Mouse (Mus musculus) forebrain, embryonic 16.5 days (tissue): ENCODE data around the gene Jmjd8. TPM values are rescaled to one million over a fixed set of nuclear protein-coding genes. Genes with fewer than 3 reads are reported as not detected.
A peak's percentile ranks its signal among the peaks of the same experiment; 100 is the strongest.

Experiments used
- ATAC-seq: fragments of 200-750 bp; cut with Nextera tagmentation; 2 replicates; pipeline ENCODE4 v1.8.0; 2017; ENCODE audit warnings: mild to moderate bottlenecking, moderate library complexity
- H3K27ac ChIP-seq: fragments of 300-500 bp; sonication (generic); 2 replicates; pipeline ENCODE4 v1.5.1; 2014; ENCODE audit warnings: low read length, control low read depth
- H3K27me3 ChIP-seq: fragments of 300-500 bp; sonication (generic); replicated peaks from 2 replicates; pipeline ENCODE4 v1.6.1; 2014; ENCODE audit warnings: low read length; ENCODE audit not compliant: control insufficient read depth, insufficient read depth
- H3K36me3 ChIP-seq: fragments of 300-500 bp; sonication (generic); 2 replicates; pipeline ENCODE4 v1.6.1; 2014; ENCODE audit not compliant: control insufficient read depth, insufficient read depth
- H3K4me1 ChIP-seq: fragments of 300-500 bp; sonication (generic); replicated peaks from 2 replicates; pipeline ENCODE4 v1.6.1; 2014; ENCODE audit warnings: low read length; ENCODE audit not compliant: control insufficient read depth, insufficient read depth
- H3K4me2 ChIP-seq: fragments of 300-500 bp; sonication (generic); 2 replicates; pipeline ENCODE4 v1.6.1; 2014; ENCODE audit warnings: mild to moderate bottlenecking, low read length, control low read depth
- H3K4me3 ChIP-seq: fragments of 300-500 bp; sonication (generic); replicated peaks from 2 replicates; pipeline ENCODE4 v1.5.1; 2014; ENCODE audit warnings: mild to moderate bottlenecking, low read length, control low read depth
- H3K9ac ChIP-seq: fragments of 300-500 bp; sonication (generic); replicated peaks from 2 replicates; pipeline ENCODE4 v1.6.1; 2014; ENCODE audit warnings: low read depth, low read length, control low read depth
- H3K9me3 ChIP-seq: fragments of 300-500 bp; sonication (generic); 2 replicates; pipeline ENCODE4 v1.6.1; 2016; ENCODE audit warnings: low read length; ENCODE audit not compliant: control insufficient read depth
- WGBS: fragments of 180-500 bp; shearing (Covaris S2); extraction: QIAGEN DNeasy Blood & Tissue Kit; methylation state at CpG from one replicate; pipeline ENCODE4 v1.1.7; 2014; 5-methylcytosine and 5-hydroxymethylcytosine counted together
- polyA plus RNA-seq: library from polyadenylated mRNA; unstranded; fragments of >200 nt; fragmentation: Nextera tagmentation; extraction: Ambion mirVana; gene quantifications from 2 replicates; pipeline ENCODE4 v1.2.1, GENCODE M21; 2015

Jmjd8 gene
- polyA plus RNA-seq, 1 experiment from 2014 or later = 73.9 TPM

- H3K4me2 ChIP-seq = no peak overlapping the region
- no peak for ATAC-seq
- no peaks in the 10 kb centered on the region for H3K9me3 ChIP-seq
- 86% methylated on average over 11 of the region's 11 CpGs for WGBS
- peaks cover 11% of the 10 kb centered on the region for H3K4me1 ChIP-seq
- no peak overlapping the region for H3K9ac ChIP-seq
- peaks cover 21% of the 10 kb centered on the region; the same call in 1 of the 2 replicates for H3K27me3 ChIP-seq
- H3K36me3 ChIP-seq = peaks cover 10% of the 10 kb centered on the region
- H3K27ac ChIP-seq = no peak overlapping the region
- H3K4me3 ChIP-seq = no peak overlapping the region
Observed at GRCm38 (mm10) chr17:25817662-25818061, 11.0 kb upstream of the Jmjd8 start.

GRCm38 (mm10) chr17:25818851-25819780 lies 9.6 kb upstream of the Jmjd8 start:
- Histone ChIP-seq H3K27ac (no peak overlapping the region), H3K9ac (no peak overlapping the region), H3K9me3 (no peaks in the 10 kb centered on the region), H3K36me3 (peaks cover 10% of the 10 kb centered on the region), H3K4me2 (no peak overlapping the region), H3K4me3 (no peak overlapping the region), H3K27me3 (peaks cover 21% of the 10 kb centered on the region; the same call in 1 of the 2 replicates), H3K4me1 (peaks cover 5% of the 10 kb centered on the region)
- 10% methylated on average over 46 of the region's 46 CpGs for WGBS
- ATAC-seq = no peak

- Histone ChIP-seq H3K27me3 (peaks cover 13% of the 10 kb centered on the region; the same call in 1 of the 2 replicates), H3K4me3 (peak within 1 kb of the TSS; percentile 72), H3K4me1 (peaks cover 46% of the 10 kb centered on the region), H3K9me3 (no peaks in the 10 kb centered on the region), H3K27ac (peak within 1 kb of the TSS; percentile 67), H3K4me2 (peak within 1 kb of the TSS; percentile 99), H3K36me3 (peaks cover 13% of the 10 kb centered on the region; the same call in 1 of the 2 replicates), H3K9ac (peak within 1 kb of the TSS; percentile 77)
- 0% methylated on average over 18 of the region's 18 CpGs for WGBS
- ATAC-seq = peak; percentile 87
Observed at GRCm38 (mm10) chr17:25823452-25823851, 5.2 kb upstream of the Jmjd8 start, which contains the start of gene Wdr24. Wdr24 (plus strand) TSS chr17:25823627.

GRCm38 (mm10) chr17:25824362-25825142 lies 4.1 kb upstream of the Jmjd8 start:
- no peak for ATAC-seq
- H3K27me3 ChIP-seq = peaks cover 7% of the 10 kb centered on the region; the same call in 1 of the 2 replicates
- H3K9me3 ChIP-seq = no peaks in the 10 kb centered on the region
- peak overlapping the region; percentile 99 for H3K4me2 ChIP-seq
- WGBS = 83% methylated on average over 17 of the region's 17 CpGs
- peak overlapping the region; percentile 77; the same call in 1 of the 2 replicates for H3K9ac ChIP-seq
- H3K4me1 ChIP-seq = peaks cover 50% of the 10 kb centered on the region
- peaks cover 12% of the 10 kb centered on the region; the same call in 1 of the 2 replicates for H3K36me3 ChIP-seq
- H3K27ac ChIP-seq = no peak overlapping the region
- peak overlapping the region; percentile 72 for H3K4me3 ChIP-seq

- H3K27ac ChIP-seq = no peak overlapping the region
- H3K4me3 ChIP-seq = no peak overlapping the region
- H3K4me2 ChIP-seq = no peak overlapping the region
- WGBS = 92% methylated on average over 6 of the region's 6 CpGs
- no peaks in the 10 kb centered on the region for H3K9me3 ChIP-seq
- H3K9ac ChIP-seq = no peak overlapping the region
- H3K4me1 ChIP-seq = peaks cover 57% of the 10 kb centered on the region
- peaks cover 10% of the 10 kb centered on the region; the same call in 1 of the 2 replicates for H3K36me3 ChIP-seq
- no peak for ATAC-seq
- H3K27me3 ChIP-seq = 0 out of 2 replicates have a peak, but pooled peaks cover 1% of the 10 kb centered on the region
Observed at GRCm38 (mm10) chr17:25825311-25825710, 3.4 kb upstream of the Jmjd8 start.

GRCm38 (mm10) chr17:25825984-25826570 lies 2.6 kb upstream of the Jmjd8 start:
- whole genome bisulfite sequencing = 93% methylated on average over 27 of the region's 27 CpGs
- Histone ChIP-seq H3K36me3 (peaks cover 16% of the 10 kb centered on the region), H3K27ac (no peak overlapping the region), H3K9ac (no peak overlapping the region), H3K4me2 (no peak overlapping the region), H3K4me3 (no peak overlapping the region), H3K27me3 (no peaks in the 10 kb centered on the region), H3K4me1 (peaks cover 64% of the 10 kb centered on the region), H3K9me3 (no peaks in the 10 kb centered on the region)
- no peak for ATAC-seq

- peaks cover 73% of the 10 kb centered on the region for H3K4me1 ChIP-seq
- no peaks in the 10 kb centered on the region for H3K27me3 ChIP-seq
- ATAC-seq = no peak
- no peaks in the 10 kb centered on the region for H3K9me3 ChIP-seq
- 93% methylated on average over 13 of the region's 13 CpGs for WGBS
- H3K4me3 ChIP-seq = no peak overlapping the region
- no peak overlapping the region for H3K9ac ChIP-seq
- no peak overlapping the region for H3K27ac ChIP-seq
- H3K4me2 ChIP-seq = no peak overlapping the region
- H3K36me3 ChIP-seq = peaks cover 20% of the 10 kb centered on the region
Observed at GRCm38 (mm10) chr17:25827011-25827410, 1.7 kb upstream of the Jmjd8 start.

- peaks cover 76% of the 10 kb centered on the region for H3K4me1 ChIP-seq
- H3K27me3 ChIP-seq = no peaks in the 10 kb centered on the region
- no peak overlapping the region for H3K9ac ChIP-seq
- H3K27ac ChIP-seq = no peak overlapping the region
- H3K4me2 ChIP-seq = no peak overlapping the region
- peaks cover 20% of the 10 kb centered on the region for H3K36me3 ChIP-seq
- 92% methylated on average over 22 of the region's 22 CpGs for WGBS
- no peak for ATAC-seq
- H3K9me3 ChIP-seq = no peaks in the 10 kb centered on the region
- no peak overlapping the region for H3K4me3 ChIP-seq
Observed at GRCm38 (mm10) chr17:25827546-25828222, 983 bp upstream of the Jmjd8 start.
